Mouse (Mus musculus) stomach, embryonic 16.5 days (tissue): ENCODE data around the gene Rad51c. TPM values are rescaled to one million over a fixed set of nuclear protein-coding genes. Genes with fewer than 3 reads are reported as not detected.
"Not testable (repeated sequence)": the region's sequence is repeated elsewhere in the genome, so short reads cannot be mapped to it uniquely, and the experiment has no call there.

Experiments used
- ATAC-seq: fragments of 200-750 bp; cut with Nextera tagmentation; 2 replicates; pipeline ENCODE4 v1.8.0; 2017; ENCODE audit warnings: moderate number of reproducible peaks, moderate TSS enrichment; ENCODE audit not compliant: insufficient read depth, low FRiP score
- H3K27ac ChIP-seq: fragments of 300-500 bp; sonication (generic); 2 replicates; pipeline ENCODE4 v1.5.1; 2014; ENCODE audit warnings: low read length
- H3K27me3 ChIP-seq: fragments of 300-500 bp; sonication (generic); 2 replicates; pipeline ENCODE4 v1.6.1; 2014; ENCODE audit warnings: low read length, control low read depth, mixed read lengths; ENCODE audit not compliant: control insufficient read depth, insufficient read depth
- H3K36me3 ChIP-seq: fragments of 300-500 bp; sonication (generic); 2 replicates; pipeline ENCODE4 v1.6.1; 2014; ENCODE audit warnings: low read length; ENCODE audit not compliant: control insufficient read depth, insufficient read depth
- H3K4me1 ChIP-seq: fragments of 300-500 bp; sonication (generic); 2 replicates; pipeline ENCODE4 v1.6.1; 2014; ENCODE audit warnings: low read length, control low read depth, mixed read lengths; ENCODE audit not compliant: control insufficient read depth, insufficient read depth
- H3K4me2 ChIP-seq: fragments of 300-500 bp; sonication (generic); 2 replicates; pipeline ENCODE4 v1.6.1; 2014; ENCODE audit warnings: low read depth, low read length, mixed read lengths
- H3K4me3 ChIP-seq: fragments of 300-500 bp; sonication (generic); replicated peaks from 2 replicates; pipeline ENCODE4 v1.5.1; 2014; ENCODE audit warnings: mild to moderate bottlenecking, low read length
- H3K9ac ChIP-seq: fragments of 300-500 bp; sonication (generic); 2 replicates; pipeline ENCODE4 v1.6.1; 2014; ENCODE audit warnings: low read length
- H3K9me3 ChIP-seq: fragments of 300-500 bp; sonication (generic); replicated peaks from 2 replicates; pipeline ENCODE4 v1.6.1; 2016; ENCODE audit warnings: low read length, control low read depth; ENCODE audit not compliant: control insufficient read depth
- WGBS: fragments of 180-500 bp; shearing (Covaris S2); extraction: QIAGEN DNeasy Blood & Tissue Kit; methylation state at CpG from one replicate; pipeline ENCODE4 v1.1.7; 2014; 5-methylcytosine and 5-hydroxymethylcytosine counted together
- polyA plus RNA-seq: library from polyadenylated mRNA; unstranded; fragments of >200 nt; fragmentation: Nextera tagmentation; extraction: Ambion mirVana; gene quantifications from 2 replicates; pipeline ENCODE4 v1.2.1, GENCODE M21; 2015

The Rad51c gene
- polyA plus RNA-seq, 1 experiment from 2014 or later = 6.3 TPM

DNA sequence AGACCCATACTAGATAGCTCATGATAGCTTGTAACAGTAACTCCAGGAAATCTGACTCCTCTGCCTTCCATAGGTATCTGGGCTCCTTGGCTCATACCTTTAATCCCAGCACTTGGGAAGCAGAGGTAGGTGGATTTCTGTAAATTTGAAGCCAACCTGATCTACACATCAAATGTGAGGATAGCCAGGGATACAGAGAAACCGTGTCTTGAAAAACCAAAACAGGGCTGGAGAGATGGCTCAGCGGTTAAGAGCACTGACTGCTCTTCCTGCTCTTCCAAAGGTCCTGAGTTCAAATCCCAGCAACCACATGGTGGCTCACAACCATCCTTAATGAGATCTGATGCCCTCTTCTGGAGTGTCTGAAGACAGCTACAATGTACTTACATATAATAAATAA, 30.4 kb upstream of the Rad51c start:
- H3K27ac ChIP-seq, H3K9ac ChIP-seq, H3K27me3 ChIP-seq, ATAC-seq, H3K9me3 ChIP-seq, H3K4me2 ChIP-seq, H3K4me3 ChIP-seq, H3K36me3 ChIP-seq, H3K4me1 ChIP-seq: not testable (repeated sequence)
- WGBS = 88% methylated on average over 2 of the region's 2 CpGs

- H3K27me3 ChIP-seq = no peaks in the 10 kb centered on the region
- H3K9me3 ChIP-seq = no peaks in the 10 kb centered on the region
- no peaks in the 10 kb centered on the region for H3K36me3 ChIP-seq
- no peak overlapping the region for H3K9ac ChIP-seq
- no peak overlapping the region for H3K4me3 ChIP-seq
- H3K4me1 ChIP-seq = no peaks in the 10 kb centered on the region
- no peak overlapping the region for H3K27ac ChIP-seq
- no peak overlapping the region for H3K4me2 ChIP-seq
- WGBS = 52% methylated on average over 6 of the region's 6 CpGs
- no peak for ATAC-seq
Measured at GRCm38 (mm10) chr11:87432933-87433669, 28.3 kb upstream of the Rad51c start.

DNA sequence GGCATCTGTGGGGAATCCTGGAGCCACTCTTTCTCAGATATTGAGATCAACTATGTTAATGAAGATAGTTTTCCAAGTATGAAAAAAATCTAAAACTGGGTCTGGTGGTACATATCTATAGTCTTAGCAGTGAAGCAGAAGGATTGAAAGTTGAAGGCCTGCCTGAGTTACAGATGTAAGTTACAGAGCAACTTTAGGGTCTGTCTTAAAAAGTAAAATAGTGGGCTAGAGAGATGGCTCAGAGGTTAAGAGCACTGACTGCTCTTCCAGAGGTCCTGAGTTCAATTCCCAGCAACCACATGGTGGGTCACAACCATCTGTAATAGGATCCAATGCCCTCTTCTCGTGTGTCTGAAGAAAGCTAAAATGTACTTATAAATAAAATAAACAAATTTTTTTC, 27.7 kb upstream of the Rad51c start:
- Histone ChIP-seq H3K27ac (no peak overlapping the region), H3K9ac (no peak overlapping the region), H3K4me2 (no peak overlapping the region), H3K4me3 (no peak overlapping the region), H3K27me3 (no peaks in the 10 kb centered on the region), H3K9me3 (no peaks in the 10 kb centered on the region), H3K36me3 (no peaks in the 10 kb centered on the region), H3K4me1 (peaks cover 5% of the 10 kb centered on the region; the same call in 1 of the 2 replicates)
- 80% methylated on average over 1 of the region's 1 CpGs for WGBS
- no peak for ATAC-seq

GRCm38 (mm10) chr11:87431813-87432212, 27.1 kb upstream of the Rad51c start:
- not testable (repeated sequence) for ATAC-seq, H3K4me3 ChIP-seq, H3K4me1 ChIP-seq, H3K9me3 ChIP-seq, H3K27ac ChIP-seq, H3K4me2 ChIP-seq, H3K27me3 ChIP-seq, H3K9ac ChIP-seq, H3K36me3 ChIP-seq
- 89% methylated on average over 8 of the region's 8 CpGs for WGBS

DNA sequence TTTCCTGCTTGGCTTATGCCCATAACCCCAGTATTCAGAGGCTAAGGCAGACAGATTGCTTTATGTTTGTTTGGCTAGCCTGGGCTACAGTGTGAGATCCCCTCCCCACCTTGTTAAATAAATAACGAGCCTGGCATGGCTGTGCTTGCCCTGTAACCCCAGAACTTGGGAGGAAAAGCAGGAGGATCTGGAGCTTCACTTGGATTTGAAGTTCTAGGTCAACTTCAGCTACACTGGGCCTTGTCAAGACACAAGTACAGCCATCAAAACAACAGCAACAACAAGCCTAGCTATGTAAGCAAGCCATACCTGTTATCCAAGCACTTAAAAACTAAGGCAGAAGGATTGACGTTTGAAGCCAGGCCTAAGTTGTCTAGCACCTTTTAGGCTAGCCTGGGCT, 25.6 kb upstream of the Rad51c start:
- no peak overlapping the region for H3K9ac ChIP-seq
- no peaks in the 10 kb centered on the region for H3K27me3 ChIP-seq
- peaks cover 6% of the 10 kb centered on the region; the same call in 1 of the 2 replicates for H3K4me1 ChIP-seq
- 63% methylated on average over 2 of the region's 2 CpGs for whole genome bisulfite sequencing
- H3K9me3 ChIP-seq = no peaks in the 10 kb centered on the region
- no peak for ATAC-seq
- H3K4me3 ChIP-seq = no peak overlapping the region
- no peak overlapping the region for H3K27ac ChIP-seq
- no peaks in the 10 kb centered on the region for H3K36me3 ChIP-seq
- H3K4me2 ChIP-seq = no peak overlapping the region

DNA sequence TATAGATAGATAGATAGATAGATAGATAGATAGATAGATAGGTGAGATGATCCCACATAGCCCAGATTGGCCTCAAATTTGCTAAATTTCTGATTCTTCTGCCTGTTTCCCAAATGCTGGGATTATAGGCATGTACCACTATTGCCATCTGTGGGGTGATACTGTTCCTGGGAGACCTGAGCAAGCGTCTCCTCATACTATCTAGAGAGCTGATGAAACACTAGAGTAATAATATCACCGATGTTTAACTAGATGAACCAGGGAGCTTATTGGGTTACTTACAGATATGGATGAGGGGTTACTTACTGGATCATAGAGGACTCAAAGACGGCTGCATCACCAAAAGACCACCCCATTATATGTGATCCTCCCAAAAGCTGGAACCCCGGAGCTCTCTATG, 24.6 kb upstream of the Rad51c start:
- H3K9ac ChIP-seq = no peak overlapping the region
- no peaks in the 10 kb centered on the region for H3K36me3 ChIP-seq
- no peak overlapping the region for H3K27ac ChIP-seq
- no peak overlapping the region for H3K4me2 ChIP-seq
- WGBS = 82% methylated on average over 4 of the region's 4 CpGs
- ATAC-seq = no peak
- H3K4me1 ChIP-seq = peaks cover 6% of the 10 kb centered on the region; the same call in 1 of the 2 replicates
- H3K9me3 ChIP-seq = no peaks in the 10 kb centered on the region
- H3K27me3 ChIP-seq = no peaks in the 10 kb centered on the region
- no peak overlapping the region for H3K4me3 ChIP-seq

- H3K36me3 ChIP-seq = no peaks in the 10 kb centered on the region
- H3K9ac ChIP-seq = no peak overlapping the region; the same call in 1 of the 2 replicates
- H3K4me2 ChIP-seq = no peak overlapping the region
- peaks cover 6% of the 10 kb centered on the region; the same call in 1 of the 2 replicates for H3K4me1 ChIP-seq
- WGBS = 63% methylated on average over 2 of the region's 2 CpGs
- ATAC-seq = no peak
- H3K27me3 ChIP-seq = no peaks in the 10 kb centered on the region
- H3K9me3 ChIP-seq = no peaks in the 10 kb centered on the region
- H3K4me3 ChIP-seq = no peak overlapping the region
- H3K27ac ChIP-seq = no peak overlapping the region
Measured at GRCm38 (mm10) chr11:87428051-87428673, 23.4 kb upstream of the Rad51c start.

GRCm38 (mm10) chr11:87427273-87428050, 22.7 kb upstream of the Rad51c start:
- Histone ChIP-seq H3K4me2 (no peak overlapping the region), H3K27ac (peak overlapping the region; percentile 3), H3K27me3 (no peaks in the 10 kb centered on the region), H3K9ac (no peak overlapping the region), H3K36me3 (no peaks in the 10 kb centered on the region), H3K9me3 (no peaks in the 10 kb centered on the region), H3K4me1 (peaks cover 6% of the 10 kb centered on the region; the same call in 1 of the 2 replicates), H3K4me3 (no peak overlapping the region)
- WGBS = 44% methylated on average over 1 of the region's 1 CpGs
- no peak for ATAC-seq
